Mouse (Mus musculus): Measurements from ENCODE around the gene H2afb1.
"Not testable (repeated sequence)": the region's sequence is repeated elsewhere in the genome, so short reads cannot be mapped to it uniquely, and the experiment has no call there.

H2afb1 gene

GRCm38 (mm10) chrX:117014457-117014856 lies at the start of gene H2afb1:
Gene H2afb1 (plus strand): TSS chrX:117014757.
- not testable (repeated sequence) for DNase-seq (ENCODE audit: low spot score)

- DNase-seq (ENCODE audit: low spot score), result no peak
These were observed 21.5 kb downstream of the H2afb1 start for GRCm38 (mm10) chrX:117036085-117036484.

Data from ovary, postnatal 10 days (tissue).